Mouse (Mus musculus): Measurements from ENCODE around the gene Npy5r.

- TF ChIP-seq CTCF (conservative IDR thresholded peaks at IDR 0.05; ENCODE audit: low read length) (no peak), POU5F1 (IDR thresholded peaks at IDR 0.05; ENCODE audit: borderline replicate concordance, low read length) (no peak), NANOG (IDR thresholded peaks at IDR 0.05; ENCODE audit: borderline replicate concordance, low read length) (no peak)
Measured at GRCm38 (mm10) chr8:66729446-66729845, 41.5 kb upstream of the Npy5r start.

All from E14TG2a.4 (cell line).